Mouse (Mus musculus) forebrain, embryonic 12.5 days (tissue): ENCODE measurements around the gene Setd4. TPM values are rescaled to one million over a fixed set of nuclear protein-coding genes. Genes with fewer than 3 reads are reported as not detected.

Source experiments
- polyA plus RNA-seq: library from polyadenylated mRNA; unstranded; fragments of >200 nt; fragmentation: Nextera tagmentation; extraction: Ambion mirVana; gene quantifications from 2 replicates; pipeline ENCODE4 v1.2.1, GENCODE M21; 2016

Gene Setd4
- polyA plus RNA-seq, 1 experiment from 2014 or later = 15.8 TPM

Other genes starting within 250 kb of the Setd4 start
- 108 and 112 TPM in 2 replicates for gene Cbr1, start 1.8 kb upstream of the Setd4 start, polyA plus RNA-seq
- gene Gm5678, start 24.0 kb upstream of the Setd4 start, polyA plus RNA-seq = not detected in 2 replicates
- gene Cbr3, start 79.2 kb upstream of the Setd4 start, polyA plus RNA-seq = 0.33 and 0.45 TPM in 2 replicates
- 19.2 and 19.6 TPM in 2 replicates for gene Dop1b, start 107.8 kb upstream of the Setd4 start, polyA plus RNA-seq
- 33.6 and 34.6 TPM in 2 replicates for gene Morc3, start 228.1 kb upstream of the Setd4 start, polyA plus RNA-seq